27 mouse cellular contexts compared by ENCODE assay signal in the genomic region with DNA sequence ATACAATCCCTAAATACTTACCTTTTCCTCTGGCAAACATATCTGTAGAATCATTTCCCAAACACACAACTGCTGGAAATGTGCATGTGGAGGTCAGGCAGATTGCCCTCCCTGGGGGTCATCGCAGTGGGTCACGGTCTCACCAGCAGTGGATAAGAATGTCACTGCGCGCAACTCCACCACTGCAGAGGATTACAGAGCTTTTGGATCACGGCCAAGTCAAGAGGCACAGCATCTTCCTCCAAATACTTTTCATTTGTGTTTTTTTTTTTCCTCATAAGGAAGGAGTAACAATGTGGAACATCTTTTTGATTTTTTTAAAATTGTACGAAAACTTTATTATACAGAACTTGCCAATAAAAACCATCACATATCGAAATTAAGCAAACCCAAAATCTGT.
"Had no signal": no experiment of that assay in that cellular context is flagged by ENCODE, and none has a peak within 500 bp of the region (broad histone marks: within the 10 kb centered on the region; RNA-seq: fewer than 3 reads in every experiment).

No protein-coding gene starts in this region.

- DNase-seq: cerebellum, adult 2 months; cerebellum, adult 8-10 months; cerebellum, adult 9-10 months; cerebellum, adult 9-11 months; cerebellum, postnatal 14 days; cerebellum, postnatal 25 days; cerebellum, postnatal 36 days; embryo, embryonic 11 days; forebrain, postnatal 0 days; gastrocnemius, adult 2 months; gastrocnemius, postnatal 10 days; gastrocnemius, postnatal 14 days; gastrocnemius, postnatal 25 days; gastrocnemius, postnatal 36 days; heart, adult 11 months; heart, adult 18-20 months; heart, adult 2 months had no signal

- ATAC-seq: forebrain, embryonic 13.5 days; forebrain, embryonic 14.5 days; forebrain, embryonic 15.5 days; forebrain, embryonic 16.5 days; forebrain, postnatal 0 days had no signal

- H3K27ac ChIP-seq: embryonic facial prominence, embryonic 12.5 days; embryonic facial prominence, embryonic 13.5 days; embryonic facial prominence, embryonic 15.5 days; forebrain, embryonic 10.5 days; forebrain, embryonic 12.5 days; forebrain, embryonic 13.5 days; forebrain, embryonic 15.5 days; heart, adult 2 months had no signal

- H3K4me1 ChIP-seq: embryonic facial prominence, embryonic 12.5 days; forebrain, embryonic 10.5 days; forebrain, embryonic 12.5 days; forebrain, embryonic 13.5 days had no signal

- H3K9me3 ChIP-seq: embryonic facial prominence, embryonic 12.5 days; embryonic facial prominence, embryonic 13.5 days; embryonic facial prominence, embryonic 15.5 days; forebrain, embryonic 10.5 days; forebrain, embryonic 12.5 days; forebrain, embryonic 13.5 days; forebrain, embryonic 15.5 days had no signal

- H3K4me3 ChIP-seq: embryonic facial prominence, embryonic 12.5 days; embryonic facial prominence, embryonic 13.5 days; embryonic facial prominence, embryonic 15.5 days; erythroblast, embryonic 14.5 days; forebrain, embryonic 10.5 days; forebrain, embryonic 12.5 days; forebrain, embryonic 13.5 days; forebrain, embryonic 15.5 days; gastrocnemius, adult 2 months; heart, adult 2 months had no signal

- H3K36me3 ChIP-seq: embryonic facial prominence, embryonic 12.5 days; embryonic facial prominence, embryonic 13.5 days; embryonic facial prominence, embryonic 15.5 days; forebrain, embryonic 10.5 days; forebrain, embryonic 12.5 days; forebrain, embryonic 15.5 days had no signal

- H3K27me3 ChIP-seq: embryonic facial prominence, embryonic 12.5 days; embryonic facial prominence, embryonic 13.5 days; embryonic facial prominence, embryonic 15.5 days; forebrain, embryonic 12.5 days; forebrain, embryonic 13.5 days; forebrain, embryonic 15.5 days had no signal

- H3K9ac ChIP-seq: embryonic facial prominence, embryonic 12.5 days; embryonic facial prominence, embryonic 13.5 days; embryonic facial prominence, embryonic 15.5 days; forebrain, embryonic 12.5 days; forebrain, embryonic 13.5 days; forebrain, embryonic 15.5 days; forebrain, postnatal 0 days had no signal

- H3K4me2 ChIP-seq: embryonic facial prominence, embryonic 12.5 days; embryonic facial prominence, embryonic 13.5 days; embryonic facial prominence, embryonic 15.5 days; forebrain, embryonic 12.5 days; forebrain, embryonic 13.5 days; forebrain, embryonic 15.5 days had no signal
